Mouse (Mus musculus): Measurements from ENCODE around the gene Thegl.
"Not testable (repeated sequence)": the region's sequence is repeated elsewhere in the genome, so short reads cannot be mapped to it uniquely, and the experiment has no call there.

Thegl gene

DNA sequence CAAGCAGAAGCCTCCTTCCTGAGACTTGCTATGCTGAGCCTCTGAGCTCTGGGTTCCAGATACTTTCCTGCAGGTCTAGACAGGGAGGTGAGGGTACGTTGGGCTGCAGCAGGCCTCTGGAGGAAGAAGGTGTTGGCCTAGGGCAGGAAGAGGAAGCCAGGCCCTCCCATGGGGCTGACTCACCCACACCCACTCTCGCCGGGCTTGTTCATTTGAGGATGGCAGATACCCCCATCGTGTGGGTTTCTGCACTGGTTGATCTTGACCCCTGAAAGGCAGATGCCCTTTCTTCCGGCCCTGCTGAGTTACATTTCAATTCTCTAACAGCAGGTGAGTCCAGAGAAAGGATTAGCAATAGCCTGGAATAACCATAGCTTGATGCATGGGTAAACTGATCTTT lies 76.7 kb downstream of the Thegl start:
- intact Hi-C loops (cut with DNase I), result no loop called here

DNA sequence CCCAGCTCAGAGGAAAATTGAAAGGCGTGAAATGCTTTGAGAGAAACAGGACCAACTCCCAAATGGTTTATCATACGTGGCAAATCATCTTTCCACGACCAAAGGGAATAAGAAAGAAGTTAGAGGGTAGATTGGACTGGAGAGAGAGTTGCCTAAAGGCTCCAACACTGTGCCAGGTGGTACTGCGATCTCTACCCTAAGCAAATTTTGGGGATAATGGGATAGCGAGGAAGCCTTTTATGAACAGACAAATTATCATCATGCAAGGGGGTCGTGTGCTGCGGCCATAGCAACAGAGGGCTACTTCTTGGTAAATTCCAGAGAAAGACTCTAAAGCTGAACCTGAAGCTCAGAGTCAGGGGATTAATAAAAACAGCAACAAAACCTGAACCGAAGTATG lies 78.1 kb downstream of the Thegl start:
- intact Hi-C loops (cut with DNase I), result no loop called here

- intact Hi-C loops (cut with DNase I), result no loop called here
Measured at GRCm38 (mm10) chr5:77094510-77095491, 79.0 kb downstream of the Thegl start.

- intact Hi-C loops (cut with DNase I), result not testable (repeated sequence)
Measured at GRCm38 (mm10) chr5:77096194-77096593, 80.4 kb downstream of the Thegl start.

DNA sequence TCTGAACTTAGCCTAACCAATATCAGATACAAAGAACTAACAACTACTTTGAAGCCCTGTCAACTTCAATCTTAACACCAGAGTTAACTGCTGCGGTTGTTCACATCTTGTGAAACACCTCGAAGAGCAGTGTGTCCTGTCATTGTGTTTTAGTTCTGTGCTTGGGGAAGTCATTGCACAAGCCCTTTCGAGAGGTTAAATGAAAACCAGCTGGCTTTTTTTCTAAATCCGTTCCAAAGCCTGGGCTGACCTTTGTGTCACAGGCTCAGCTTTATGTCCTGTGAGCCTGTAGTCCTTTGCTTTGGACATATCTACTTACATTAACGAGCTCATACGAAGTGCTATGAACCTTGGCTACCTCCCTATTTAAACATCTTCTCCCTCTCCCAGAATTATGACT lies 81.9 kb downstream of the Thegl start:
- intact Hi-C loops (cut with DNase I), result no loop called here

- intact Hi-C loops (cut with DNase I), result no loop called here
Measured at GRCm38 (mm10) chr5:77098874-77099273, 83.1 kb downstream of the Thegl start.

DNA sequence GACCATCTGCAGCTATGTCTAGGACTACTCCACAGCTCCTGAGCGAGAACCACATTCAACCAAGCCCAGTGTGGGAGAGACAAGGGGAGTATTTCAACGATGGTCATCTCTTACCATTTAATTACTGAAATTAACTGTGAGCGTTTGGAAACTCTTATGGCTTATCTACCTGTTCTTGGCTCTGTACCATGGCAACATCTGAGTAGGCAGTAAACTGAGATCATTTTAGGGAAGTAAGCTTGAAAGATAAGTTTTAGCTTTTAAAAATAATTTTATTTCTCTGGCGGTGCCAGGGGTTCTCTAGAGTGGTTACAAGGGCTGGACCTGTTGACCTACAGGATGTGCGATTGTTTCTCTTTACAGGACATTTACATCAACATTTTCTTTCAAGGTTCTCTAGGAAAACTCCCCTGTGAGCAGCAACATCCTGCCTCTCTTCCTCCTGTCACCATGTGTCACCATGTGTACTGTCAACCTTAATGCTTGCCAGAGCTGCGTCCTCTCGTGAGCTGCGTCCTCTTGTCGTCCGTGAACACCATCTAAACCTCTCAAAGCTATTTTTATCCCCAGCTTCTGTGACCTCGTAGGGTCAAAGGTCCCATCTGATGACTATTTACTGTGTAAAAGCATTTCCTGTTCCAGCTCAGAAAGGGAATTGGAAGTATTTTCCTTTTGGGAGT lies 83.6 kb downstream of the Thegl start:
- intact Hi-C loops (cut with DNase I), result no loop called here

- intact Hi-C loops (cut with DNase I), result no loop called here
Measured at GRCm38 (mm10) chr5:77099997-77100380, 84.2 kb downstream of the Thegl start.

DNA sequence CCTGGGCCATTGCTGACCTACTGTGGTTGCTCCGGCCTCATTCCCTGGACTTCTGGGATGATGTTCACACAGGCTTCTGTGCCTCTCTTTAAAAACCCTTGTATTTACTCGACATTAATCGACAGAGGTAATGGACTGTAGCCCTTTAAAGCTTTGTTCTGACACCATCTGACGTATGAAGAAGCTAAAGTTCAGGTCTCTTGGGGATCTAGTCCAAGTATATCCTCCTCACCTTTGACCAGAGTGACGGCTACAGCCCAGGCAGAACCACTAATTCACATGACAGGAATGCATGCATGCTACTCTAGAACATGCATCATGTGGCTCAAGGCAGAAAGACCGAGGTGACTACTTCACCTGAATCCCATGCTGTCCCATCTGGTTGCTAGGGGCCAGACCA lies 84.9 kb downstream of the Thegl start:
- intact Hi-C loops (cut with DNase I), result no loop called here

- intact Hi-C loops (cut with DNase I), result no loop called here
Measured at GRCm38 (mm10) chr5:77102522-77103365, 86.9 kb downstream of the Thegl start.

GRCm38 (mm10) chr5:77107146-77107822 lies 91.5 kb downstream of the Thegl start:
- intact Hi-C loops (cut with DNase I), result no loop called here

DNA sequence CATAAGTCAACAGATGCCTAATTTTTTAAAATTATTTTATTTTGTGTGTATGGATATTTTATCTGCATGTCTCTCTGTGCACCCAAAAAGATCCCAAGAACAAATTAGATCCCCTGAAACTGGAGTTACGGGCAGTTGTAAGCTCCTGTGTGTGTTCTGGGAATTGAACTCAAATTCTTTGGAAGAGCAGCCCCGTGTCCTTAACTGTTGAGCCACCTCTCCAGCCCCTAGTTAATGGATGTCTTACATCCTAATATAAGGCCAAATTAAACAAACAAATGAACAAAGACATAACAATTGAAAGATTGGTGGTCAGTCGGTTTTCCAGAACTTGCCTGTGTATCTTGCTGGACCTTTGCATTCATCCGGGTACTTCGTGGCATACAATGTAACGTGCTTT lies 93.0 kb downstream of the Thegl start:
- intact Hi-C loops (cut with DNase I), result no loop called here

- intact Hi-C loops (cut with DNase I), result no loop called here
Measured at GRCm38 (mm10) chr5:77109814-77110213, 94.0 kb downstream of the Thegl start.

All from adrenal gland (tissue).